Comparison of ENCODE assay signal across 11 mouse cellular contexts in genomic region chr13:107831997-107832396, GRCm38 (mm10).
DNase-seq lines count a peak whose midpoint lies in the region; ATAC-seq and TF ChIP-seq lines count a peak whose summit lies in the region.
"Had no signal": no experiment of that assay in that cellular context is flagged by ENCODE, and none has a peak within 500 bp of the region (broad histone marks: within the 10 kb centered on the region; RNA-seq: fewer than 3 reads in every experiment).

No protein-coding gene starts in this region.

- no peaks in the 10 kb centered on the region for H3K27me3 ChIP-seq in hindbrain, embryonic 13.5 days
- no peaks in the 10 kb centered on the region for H3K27me3 ChIP-seq in hindbrain, embryonic 10.5 days (ENCODE audit: insufficient read depth, poor library complexity, severe bottlenecking)
- no peaks in the 10 kb centered on the region for H3K27me3 ChIP-seq in lung, postnatal 0 days (replicated peaks; ENCODE audit: insufficient read depth, low read length)
- H3K27me3 ChIP-seq in hindbrain, postnatal 0 days (ENCODE audit: insufficient read depth, low read length), result no peaks in the 10 kb centered on the region
- H3K27me3 ChIP-seq: Patski; stomach, embryonic 15.5 days had no signal

- no peak for TF ChIP-seq POLR2A in olfactory bulb, adult 2 months (IDR thresholded peaks at IDR 0.05; ENCODE audit: insufficient read depth, low read depth, low read length)

- no peak overlapping the region for H3K27ac ChIP-seq in hindbrain, embryonic 13.5 days
- no peak overlapping the region for H3K27ac ChIP-seq in hindbrain, embryonic 10.5 days
- no peak overlapping the region for H3K27ac ChIP-seq in lung, postnatal 0 days (ENCODE audit: low read length)
- H3K27ac ChIP-seq in hindbrain, postnatal 0 days, result no peak overlapping the region
- H3K27ac ChIP-seq in olfactory bulb, adult 2 months (ENCODE audit: insufficient read depth, low read depth, low read length), result 0 out of 2 replicates have a peak overlapping the region, but pooled peaks have one; percentile 40
- H3K27ac ChIP-seq: heart, adult 2 months; kidney, postnatal 0 days; stomach, embryonic 15.5 days had no signal

- ATAC-seq in hindbrain, embryonic 13.5 days (ENCODE audit: low FRiP score), result 0 out of 2 replicates have a peak, but pooled peaks have one; percentile 2
- no peak for ATAC-seq in lung, postnatal 0 days
- ATAC-seq in hindbrain, postnatal 0 days, result no peak

- H3K4me3 ChIP-seq in hindbrain, embryonic 13.5 days, result no peak overlapping the region
- H3K4me3 ChIP-seq in hindbrain, embryonic 10.5 days, result no peak overlapping the region
- H3K4me3 ChIP-seq in lung, postnatal 0 days (ENCODE audit: low read depth, low read length), result no peak overlapping the region
- no peak overlapping the region for H3K4me3 ChIP-seq in hindbrain, postnatal 0 days (ENCODE audit: low read length)
- no peak overlapping the region for H3K4me3 ChIP-seq in olfactory bulb, adult 2 months (ENCODE audit: insufficient read depth, low read depth, low read length)
- H3K4me3 ChIP-seq: heart, adult 2 months had no signal

- H3K9me3 ChIP-seq in hindbrain, embryonic 13.5 days, result no peaks in the 10 kb centered on the region
- H3K9me3 ChIP-seq in hindbrain, embryonic 10.5 days, result no peaks in the 10 kb centered on the region
- H3K9me3 ChIP-seq in lung, postnatal 0 days (ENCODE audit: low read length), result no peaks in the 10 kb centered on the region
- H3K9me3 ChIP-seq in hindbrain, postnatal 0 days (ENCODE audit: low read length), result no peaks in the 10 kb centered on the region
- H3K9me3 ChIP-seq: stomach, embryonic 15.5 days had no signal

- no peak overlapping the region for H3K9ac ChIP-seq in hindbrain, embryonic 13.5 days
- no peak overlapping the region for H3K9ac ChIP-seq in lung, postnatal 0 days (replicated peaks; ENCODE audit: low read depth)
- no peak overlapping the region for H3K9ac ChIP-seq in hindbrain, postnatal 0 days (replicated peaks; ENCODE audit: low read length)
- H3K9ac ChIP-seq: stomach, embryonic 15.5 days had no signal

- no peak overlapping the region for H3K4me2 ChIP-seq in hindbrain, embryonic 13.5 days
- no peak overlapping the region for H3K4me2 ChIP-seq in lung, postnatal 0 days (replicated peaks; ENCODE audit: low read depth, low read length)
- H3K4me2 ChIP-seq in hindbrain, postnatal 0 days (ENCODE audit: low read depth, low read length), result no peak overlapping the region

- H3K36me3 ChIP-seq in hindbrain, embryonic 13.5 days, result no peaks in the 10 kb centered on the region
- H3K36me3 ChIP-seq in hindbrain, embryonic 10.5 days, result no peaks in the 10 kb centered on the region
- no peaks in the 10 kb centered on the region for H3K36me3 ChIP-seq in lung, postnatal 0 days (ENCODE audit: insufficient read depth, low read length)
- H3K36me3 ChIP-seq in hindbrain, postnatal 0 days (ENCODE audit: insufficient read depth, low read length), result no peaks in the 10 kb centered on the region
- H3K36me3 ChIP-seq: stomach, embryonic 15.5 days had no signal

- peaks cover 64% of the 10 kb centered on the region for H3K4me1 ChIP-seq in hindbrain, embryonic 13.5 days (replicated peaks)
- peaks cover 66% of the 10 kb centered on the region for H3K4me1 ChIP-seq in hindbrain, embryonic 10.5 days (replicated peaks)
- peaks cover 7% of the 10 kb centered on the region; the same call in 1 of the 2 replicates for H3K4me1 ChIP-seq in lung, postnatal 0 days (ENCODE audit: insufficient read depth, low read depth, low read length)
- peaks cover 7% of the 10 kb centered on the region; the same call in 1 of the 2 replicates for H3K4me1 ChIP-seq in hindbrain, postnatal 0 days (ENCODE audit: insufficient read depth, low read length)
- H3K4me1 ChIP-seq in olfactory bulb, adult 2 months (ENCODE audit: control insufficient read depth, insufficient read depth, low read length), result peaks cover 12% of the 10 kb centered on the region

- WGBS in hindbrain, embryonic 13.5 days, result 55% methylated on average over 5 of the region's 5 CpGs
- WGBS in hindbrain, embryonic 10.5 days, result 68% methylated on average over 5 of the region's 5 CpGs
- 53% methylated on average over 5 of the region's 5 CpGs for WGBS in lung, postnatal 0 days
- 53% methylated on average over 5 of the region's 5 CpGs for WGBS in hindbrain, postnatal 0 days
- 37% methylated on average over 5 of the region's 5 CpGs for WGBS in olfactory bulb, adult 2 months

- no peak for DNase-seq in hindbrain, embryonic 10.5 days (ENCODE audit: low spot score)
- DNase-seq in lung, postnatal 0 days (ENCODE audit: low spot score), result no peak
- no peak for DNase-seq in lung, postnatal 36 days
- DNase-seq in hindbrain, postnatal 0 days (ENCODE audit: low spot score), result no peak
- DNase-seq in right cerebral cortex, postnatal 14 days, result no peak

- no peak for TF ChIP-seq EP300 in lung, postnatal 0 days (IDR thresholded peaks at IDR 0.05)

- TF ChIP-seq CTCF in lung, postnatal 0 days (IDR thresholded peaks at IDR 0.05), result peak; percentile 27
- TF ChIP-seq CTCF in hindbrain, postnatal 0 days (IDR thresholded peaks at IDR 0.05; ENCODE audit: low read depth), result peak; percentile 18; the same call in 1 of the 2 replicates
- TF ChIP-seq CTCF in olfactory bulb, adult 2 months (IDR thresholded peaks at IDR 0.05; ENCODE audit: insufficient read depth, low read depth, low read length), result no peak
